Mouse (Mus musculus) liver, embryonic 12.5 days (tissue): ENCODE measurements around the gene Frs3. TPM values are rescaled to one million over a fixed set of nuclear protein-coding genes. Genes with fewer than 3 reads are reported as not detected.
A peak's percentile ranks its signal among the peaks of the same experiment; 100 is the strongest.

Experiments
- ATAC-seq: fragments of 200-750 bp; cut with Nextera tagmentation; 2 replicates; pipeline ENCODE4 v1.8.0; 2017; ENCODE audit warnings: moderate number of reproducible peaks, mild to moderate bottlenecking, moderate library complexity
- H3K27ac ChIP-seq: fragments of 300-500 bp; sonication (generic); 2 replicates; pipeline ENCODE4 v1.5.1; 2016; ENCODE audit warnings: mild to moderate bottlenecking
- H3K27me3 ChIP-seq: fragments of 300-500 bp; sonication (generic); replicated peaks from 2 replicates; pipeline ENCODE4 v1.6.1; 2016; ENCODE audit warnings: mild to moderate bottlenecking, moderate library complexity
- H3K36me3 ChIP-seq: fragments of 300-500 bp; sonication (generic); 2 replicates; pipeline ENCODE4 v1.6.1; 2016; ENCODE audit warnings: mild to moderate bottlenecking, moderate library complexity
- H3K4me1 ChIP-seq: fragments of 300-500 bp; sonication (generic); 2 replicates; pipeline ENCODE4 v1.6.1; 2016
- H3K4me2 ChIP-seq: fragments of 300-500 bp; sonication (generic); 2 replicates; pipeline ENCODE4 v1.6.1; 2016; ENCODE audit warnings: mild to moderate bottlenecking, moderate library complexity
- H3K4me3 ChIP-seq: fragments of 300-500 bp; sonication (generic); 2 replicates; pipeline ENCODE4 v1.5.1; 2016; ENCODE audit warnings: mild to moderate bottlenecking, moderate library complexity
- H3K9ac ChIP-seq: fragments of 300-500 bp; sonication (generic); 2 replicates; pipeline ENCODE4 v1.6.1; 2016; ENCODE audit warnings: mild to moderate bottlenecking, moderate library complexity
- H3K9me3 ChIP-seq: fragments of 300-500 bp; sonication (generic); replicated peaks from 2 replicates; pipeline ENCODE4 v1.6.1; 2016; ENCODE audit warnings: mild to moderate bottlenecking, moderate library complexity
- WGBS: fragments of 180-500 bp; shearing (Covaris S2); methylation state at CpG from one replicate; pipeline ENCODE4 v1.1.7; 2016; ENCODE audit not compliant: insufficient replicate concordance; 5-methylcytosine and 5-hydroxymethylcytosine counted together
- polyA plus RNA-seq: library from polyadenylated mRNA; unstranded; fragments of >200 nt; fragmentation: Nextera tagmentation; extraction: Ambion mirVana; gene quantifications from 2 replicates; pipeline ENCODE4 v1.2.1, GENCODE M21; 2016

Frs3 gene
- polyA plus RNA-seq, 1 experiment from 2014 or later: 1.7 TPM

- peak; percentile 8; the same call in 1 of the 2 replicates for ATAC-seq
Measured at GRCm38 (mm10) chr17:47671988-47672310, 16.9 kb upstream of the Frs3 start.

GRCm38 (mm10) chr17:47672311-47673111 lies 16.3 kb upstream of the Frs3 start:
- peak overlapping the region; percentile 46 for H3K4me3 ChIP-seq
- peaks cover 44% of the 10 kb centered on the region for H3K36me3 ChIP-seq
- ATAC-seq: peak; percentile 37; the same call in 1 of the 2 replicates
- no peaks in the 10 kb centered on the region for H3K9me3 ChIP-seq
- peak overlapping the region; percentile 36; the same call in 1 of the 2 replicates for H3K9ac ChIP-seq
- H3K27ac ChIP-seq: no peak overlapping the region
- peaks cover 37% of the 10 kb centered on the region for H3K27me3 ChIP-seq
- WGBS: 9% methylated on average over 68 of the region's 68 CpGs
- H3K4me1 ChIP-seq: peaks cover 12% of the 10 kb centered on the region
- peak overlapping the region; percentile 71 for H3K4me2 ChIP-seq

More at GRCm38 (mm10) chr17:47671988-47672310, 16.9 kb upstream of the Frs3 start:
- Histone ChIP-seq H3K9me3 (no peaks in the 10 kb centered on the region), H3K27ac (no peak overlapping the region), H3K27me3 (peaks cover 37% of the 10 kb centered on the region), H3K4me3 (peak overlapping the region; percentile 46), H3K36me3 (peaks cover 42% of the 10 kb centered on the region), H3K4me1 (peaks cover 12% of the 10 kb centered on the region), H3K9ac (0 out of 2 replicates have a peak overlapping the region, but pooled peaks have one; percentile 36), H3K4me2 (peak overlapping the region; percentile 71)
- WGBS: 35% methylated on average over 14 of the region's 14 CpGs

- Histone ChIP-seq H3K4me2 (no peak overlapping the region), H3K4me3 (no peak overlapping the region), H3K9ac (no peak overlapping the region), H3K4me1 (peaks cover 16% of the 10 kb centered on the region), H3K27me3 (peaks cover 19% of the 10 kb centered on the region), H3K27ac (no peak overlapping the region), H3K9me3 (no peaks in the 10 kb centered on the region), H3K36me3 (peaks cover 82% of the 10 kb centered on the region)
- WGBS: 24% methylated on average over 9 of the region's 9 CpGs
- no peak for ATAC-seq
Measured at GRCm38 (mm10) chr17:47676581-47676980, 12.2 kb upstream of the Frs3 start.

- Histone ChIP-seq H3K27ac (no peak overlapping the region), H3K4me1 (peaks cover 10% of the 10 kb centered on the region; the same call in 1 of the 2 replicates), H3K9ac (no peak overlapping the region), H3K9me3 (no peaks in the 10 kb centered on the region), H3K4me2 (no peak overlapping the region), H3K4me3 (no peak overlapping the region), H3K27me3 (peaks cover 4% of the 10 kb centered on the region), H3K36me3 (peaks cover 85% of the 10 kb centered on the region)
- no peak for ATAC-seq
- 87% methylated on average over 5 of the region's 5 CpGs for WGBS
Measured at GRCm38 (mm10) chr17:47678238-47678637, 10.6 kb upstream of the Frs3 start.

GRCm38 (mm10) chr17:47678702-47679101 lies 10.1 kb upstream of the Frs3 start:
- Histone ChIP-seq H3K36me3 (peaks cover 84% of the 10 kb centered on the region), H3K4me1 (peaks cover 10% of the 10 kb centered on the region; the same call in 1 of the 2 replicates), H3K27ac (no peak overlapping the region), H3K4me2 (no peak overlapping the region), H3K9me3 (no peaks in the 10 kb centered on the region), H3K4me3 (no peak overlapping the region), H3K9ac (no peak overlapping the region), H3K27me3 (no peaks in the 10 kb centered on the region)
- WGBS: 81% methylated on average over 5 of the region's 5 CpGs
- ATAC-seq: no peak

GRCm38 (mm10) chr17:47682836-47683235 lies 6.0 kb upstream of the Frs3 start:
- Histone ChIP-seq H3K4me1 (peaks cover 30% of the 10 kb centered on the region), H3K27ac (no peak overlapping the region), H3K4me3 (no peak overlapping the region), H3K27me3 (no peaks in the 10 kb centered on the region), H3K4me2 (no peak overlapping the region), H3K9me3 (no peaks in the 10 kb centered on the region), H3K36me3 (peaks cover 85% of the 10 kb centered on the region), H3K9ac (no peak overlapping the region)
- 56% methylated on average over 4 of the region's 4 CpGs for WGBS
- ATAC-seq: no peak

- ATAC-seq: peak; percentile 86
- H3K36me3 ChIP-seq: peaks cover 40% of the 10 kb centered on the region
- under 1% methylated on average over 70 of the region's 70 CpGs for WGBS
Measured at GRCm38 (mm10) chr17:47687409-47688343, 1.2 kb upstream of the Frs3 start.

GRCm38 (mm10) chr17:47688344-47688607 lies 554 bp upstream of the Frs3 start, which contains the start of gene Tomm6:
TSS of gene Tomm6 (minus strand) at chr17:47688386.
- Histone ChIP-seq H3K4me2 (peak within 1 kb of the TSS; percentile 99), H3K4me3 (peak within 1 kb of the TSS; percentile 79), H3K27ac (peak within 1 kb of the TSS; percentile 83), H3K9ac (peak within 1 kb of the TSS; percentile 75), H3K9me3 (no peaks in the 10 kb centered on the region), H3K4me1 (peaks cover 39% of the 10 kb centered on the region), H3K27me3 (peaks cover 32% of the 10 kb centered on the region), H3K36me3 (peaks cover 34% of the 10 kb centered on the region)
- ATAC-seq: no peak
- under 1% methylated on average over 9 of the region's 9 CpGs for WGBS

More at GRCm38 (mm10) chr17:47687409-47688343, 1.2 kb upstream of the Frs3 start:
- Histone ChIP-seq H3K4me2 (peak overlapping the region; percentile 99), H3K4me3 (peak overlapping the region; percentile 79), H3K27me3 (peaks cover 27% of the 10 kb centered on the region), H3K9ac (peak overlapping the region; percentile 75), H3K4me1 (peaks cover 44% of the 10 kb centered on the region), H3K9me3 (no peaks in the 10 kb centered on the region), H3K27ac (peak overlapping the region; percentile 83)

GRCm38 (mm10) chr17:47689894-47690293 lies 1.1 kb downstream of the Frs3 start:
- peaks cover 49% of the 10 kb centered on the region for H3K4me1 ChIP-seq
- peaks cover 45% of the 10 kb centered on the region for H3K27me3 ChIP-seq
- H3K4me3 ChIP-seq: peak overlapping the region; percentile 79; the same call in 1 of the 2 replicates
- WGBS: 83% methylated on average over 8 of the region's 8 CpGs
- H3K36me3 ChIP-seq: peaks cover 19% of the 10 kb centered on the region
- H3K9ac ChIP-seq: no peak overlapping the region
- ATAC-seq: no peak
- no peaks in the 10 kb centered on the region for H3K9me3 ChIP-seq
- H3K4me2 ChIP-seq: peak overlapping the region; percentile 99
- no peak overlapping the region for H3K27ac ChIP-seq

- 88% methylated on average over 3 of the region's 3 CpGs for WGBS
- Histone ChIP-seq H3K27me3 (peaks cover 63% of the 10 kb centered on the region), H3K36me3 (peaks cover 2% of the 10 kb centered on the region; the same call in 1 of the 2 replicates), H3K4me2 (no peak overlapping the region), H3K4me3 (no peak overlapping the region), H3K4me1 (peaks cover 47% of the 10 kb centered on the region), H3K27ac (no peak overlapping the region), H3K9me3 (no peaks in the 10 kb centered on the region), H3K9ac (no peak overlapping the region)
- ATAC-seq: no peak
Measured at GRCm38 (mm10) chr17:47691650-47692049, 2.8 kb downstream of the Frs3 start.

- Histone ChIP-seq H3K4me2 (peak overlapping the region; percentile 92), H3K9ac (peak overlapping the region; percentile 77), H3K27me3 (peaks cover 82% of the 10 kb centered on the region), H3K9me3 (no peaks in the 10 kb centered on the region), H3K4me3 (peak overlapping the region; percentile 71), H3K27ac (no peak overlapping the region), H3K4me1 (peaks cover 39% of the 10 kb centered on the region), H3K36me3 (no peaks in the 10 kb centered on the region)
- ATAC-seq: no peak
- 44% methylated on average over 13 of the region's 13 CpGs for WGBS
Measured at GRCm38 (mm10) chr17:47693671-47694441, 5.0 kb downstream of the Frs3 start.
